Mouse (Mus musculus) E14TG2a.4 (cell line): ENCODE data around the gene Tpst2.

Experiments used
- CTCF ChIP-seq: conservative IDR thresholded peaks from 2 replicates; pipeline ENCODE4 v1.5.1; 2014; ENCODE audit warnings: low read length
- POU5F1 ChIP-seq: IDR thresholded peaks from 2 replicates; pipeline ENCODE4 v1.6.1; 2014; ENCODE audit warnings: low read length, borderline replicate concordance

- TF ChIP-seq CTCF (no peak), POU5F1 (no peak)
Measured at GRCm38 (mm10) chr5:112327854-112328253, 51.4 kb downstream of the Tpst2 start.
